Mouse (Mus musculus): ENCODE measurements around the gene Fam171a2. TPM values are rescaled to one million over a fixed set of nuclear protein-coding genes. Genes with fewer than 3 reads are reported as not detected.

Gene Fam171a2
- not detected for polyA plus RNA-seq (2014; fragmentation: Illumina TruSeq; extraction: RNeasy Lipid Tissue Mini Kit (QIAGEN cat#74804); ENCODE audit: low read depth, low replicate concordance)

GRCm38 (mm10) chr11:102447497-102447896, at the start of gene Fam171a2:
Gene Fam171a2 (minus strand): TSS chr11:102447682.

GRCm38 (mm10) chr11:102469648-102470357, 22.3 kb upstream of the Fam171a2 start, which contains the start of gene Itga2b:
Gene Itga2b (minus strand): TSS chr11:102470122.

GRCm38 (mm10) chr11:102430121-102431017, 17.1 kb downstream of the Fam171a2 start, which contains the start of gene Grn:
Gene Grn (plus strand): TSS chr11:102430315.

GRCm38 (mm10) chr11:102407834-102408215, 39.7 kb downstream of the Fam171a2 start, which contains the start of gene Slc25a39:
Gene Slc25a39 (minus strand): TSS chr11:102407946.

GRCm38 (mm10) chr11:102393238-102393634, 54.2 kb downstream of the Fam171a2 start, which contains the start of gene Rundc3a:
Gene Rundc3a (plus strand): TSS chr11:102393403.

Other genes with a start within 250 kb of the Fam171a2 start
- gene Hdac5, start 217.5 kb downstream of the Fam171a2 start, polyA plus RNA-seq (2014; fragmentation: Illumina TruSeq; extraction: RNeasy Lipid Tissue Mini Kit (QIAGEN cat#74804); ENCODE audit: low read depth, low replicate concordance) = 3.7 TPM
- gene BC030867, start 198.8 kb downstream of the Fam171a2 start, polyA plus RNA-seq (2014; fragmentation: Illumina TruSeq; extraction: RNeasy Lipid Tissue Mini Kit (QIAGEN cat#74804); ENCODE audit: low read depth, low replicate concordance) = not detected
- not detected for gene Asb16, start 178.9 kb downstream of the Fam171a2 start, polyA plus RNA-seq (2014; fragmentation: Illumina TruSeq; extraction: RNeasy Lipid Tissue Mini Kit (QIAGEN cat#74804); ENCODE audit: low read depth, low replicate concordance)
- 3.8 TPM for gene Tmub2, start 162.8 kb downstream of the Fam171a2 start, polyA plus RNA-seq (2014; fragmentation: Illumina TruSeq; extraction: RNeasy Lipid Tissue Mini Kit (QIAGEN cat#74804); ENCODE audit: low read depth, low replicate concordance)
- 3.3 TPM for gene Atxn7l3, start 151.1 kb downstream of the Fam171a2 start, polyA plus RNA-seq (2014; fragmentation: Illumina TruSeq; extraction: RNeasy Lipid Tissue Mini Kit (QIAGEN cat#74804); ENCODE audit: low read depth, low replicate concordance)
- gene Ubtf, start 127.9 kb downstream of the Fam171a2 start, polyA plus RNA-seq (2014; fragmentation: Illumina TruSeq; extraction: RNeasy Lipid Tissue Mini Kit (QIAGEN cat#74804); ENCODE audit: low read depth, low replicate concordance) = 12.1 TPM
- gene Slc4a1, start 81.5 kb downstream of the Fam171a2 start, polyA plus RNA-seq (2014; fragmentation: Illumina TruSeq; extraction: RNeasy Lipid Tissue Mini Kit (QIAGEN cat#74804); ENCODE audit: low read depth, low replicate concordance) = not detected
- not detected for gene Rundc3a, start 54.3 kb downstream of the Fam171a2 start, polyA plus RNA-seq (2014; fragmentation: Illumina TruSeq; extraction: RNeasy Lipid Tissue Mini Kit (QIAGEN cat#74804); ENCODE audit: low read depth, low replicate concordance)
- 57.4 TPM for gene Slc25a39, start 39.7 kb downstream of the Fam171a2 start, polyA plus RNA-seq (2014; fragmentation: Illumina TruSeq; extraction: RNeasy Lipid Tissue Mini Kit (QIAGEN cat#74804); ENCODE audit: low read depth, low replicate concordance)
- gene Grn, start 17.4 kb downstream of the Fam171a2 start, polyA plus RNA-seq (2014; fragmentation: Illumina TruSeq; extraction: RNeasy Lipid Tissue Mini Kit (QIAGEN cat#74804); ENCODE audit: low read depth, low replicate concordance) = 12.5 TPM
- not detected for gene Itga2b, start 22.4 kb upstream of the Fam171a2 start, polyA plus RNA-seq (2014; fragmentation: Illumina TruSeq; extraction: RNeasy Lipid Tissue Mini Kit (QIAGEN cat#74804); ENCODE audit: low read depth, low replicate concordance)
- 8.2 TPM for gene Gpatch8, start 108.7 kb upstream of the Fam171a2 start, polyA plus RNA-seq (2014; fragmentation: Illumina TruSeq; extraction: RNeasy Lipid Tissue Mini Kit (QIAGEN cat#74804); ENCODE audit: low read depth, low replicate concordance)
- gene Gm11627, start 131.8 kb upstream of the Fam171a2 start, polyA plus RNA-seq (2014; fragmentation: Illumina TruSeq; extraction: RNeasy Lipid Tissue Mini Kit (QIAGEN cat#74804); ENCODE audit: low read depth, low replicate concordance) = not detected
- gene Fzd2, start 156.7 kb upstream of the Fam171a2 start, polyA plus RNA-seq (2014; fragmentation: Illumina TruSeq; extraction: RNeasy Lipid Tissue Mini Kit (QIAGEN cat#74804); ENCODE audit: low read depth, low replicate concordance) = not detected
- not detected for gene Meioc, start 216.0 kb upstream of the Fam171a2 start, polyA plus RNA-seq (2014; fragmentation: Illumina TruSeq; extraction: RNeasy Lipid Tissue Mini Kit (QIAGEN cat#74804); ENCODE audit: low read depth, low replicate concordance)